Mouse (Mus musculus) c-Kit-positive CD71-positive TER-119-negative erythroid progenitor cells, embryonic 14.5 days (primary cell): ENCODE data around the gene Gprc6a.

ENCODE experiments used
- DNase-seq: peaks from one replicate; pipeline ENCODE4 v3.0.0-alpha.2; 2013; ENCODE audit warnings: low read depth

Gprc6a gene

GRCm38 (mm10) chr10:51631411-51632136, at the start of gene Gprc6a:
TSS of gene Gprc6a (minus strand) at chr10:51631461.
- DNase-seq, result no peak

- no peak for DNase-seq
These were observed 47.0 kb upstream of the Gprc6a start for GRCm38 (mm10) chr10:51678251-51678639.

GRCm38 (mm10) chr10:51677548-51678250, 46.4 kb upstream of the Gprc6a start, which contains the start of gene Rfx6:
TSS of gene Rfx6 (plus strand) at chr10:51677756.
- DNase-seq, result no peak

GRCm38 (mm10) chr10:51672082-51672779, 41.0 kb upstream of the Gprc6a start:
- no peak for DNase-seq

- no peak for DNase-seq
These were observed 40.3 kb upstream of the Gprc6a start for GRCm38 (mm10) chr10:51671583-51671982.

- DNase-seq, result no peak
These were observed 38.1 kb upstream of the Gprc6a start for GRCm38 (mm10) chr10:51669334-51669733.

GRCm38 (mm10) chr10:51657324-51657723, 26.1 kb upstream of the Gprc6a start:
- DNase-seq, result no peak

- no peak for DNase-seq
These were observed 18.4 kb upstream of the Gprc6a start for GRCm38 (mm10) chr10:51649506-51650221.

GRCm38 (mm10) chr10:51621193-51621592, 10.1 kb downstream of the Gprc6a start:
- no peak for DNase-seq

- no peak for DNase-seq
These were observed 11.1 kb downstream of the Gprc6a start for GRCm38 (mm10) chr10:51620126-51620525.

- DNase-seq, result no peak
These were observed 12.7 kb downstream of the Gprc6a start for GRCm38 (mm10) chr10:51618538-51618937.

GRCm38 (mm10) chr10:51614826-51615590, 16.3 kb downstream of the Gprc6a start:
- no peak for DNase-seq

GRCm38 (mm10) chr10:51613421-51613820, 17.8 kb downstream of the Gprc6a start:
- DNase-seq, result no peak

- no peak for DNase-seq
These were observed 19.1 kb downstream of the Gprc6a start for GRCm38 (mm10) chr10:51611969-51612682.

GRCm38 (mm10) chr10:51609741-51610425, 21.4 kb downstream of the Gprc6a start:
- no peak for DNase-seq

GRCm38 (mm10) chr10:51596928-51597635, 34.2 kb downstream of the Gprc6a start:
- DNase-seq, result no peak

GRCm38 (mm10) chr10:51595001-51595931, 36.0 kb downstream of the Gprc6a start:
- peak; percentile 3 for DNase-seq

GRCm38 (mm10) chr10:51591574-51591973, 39.7 kb downstream of the Gprc6a start:
- no peak for DNase-seq
